Mouse (Mus musculus) lung, postnatal 0 days (tissue): ENCODE data around the gene Ntn5.

Source experiments
- CTCF ChIP-seq: IDR thresholded peaks from 2 replicates; pipeline ENCODE4 v1.5.1; 2016; ENCODE audit warnings: antibody characterized with exemption, mild to moderate bottlenecking
- EP300 ChIP-seq: IDR thresholded peaks from 2 replicates; pipeline ENCODE4 v1.6.1; 2016; ENCODE audit warnings: antibody characterized with exemption, mild to moderate bottlenecking, control low read depth

DNA sequence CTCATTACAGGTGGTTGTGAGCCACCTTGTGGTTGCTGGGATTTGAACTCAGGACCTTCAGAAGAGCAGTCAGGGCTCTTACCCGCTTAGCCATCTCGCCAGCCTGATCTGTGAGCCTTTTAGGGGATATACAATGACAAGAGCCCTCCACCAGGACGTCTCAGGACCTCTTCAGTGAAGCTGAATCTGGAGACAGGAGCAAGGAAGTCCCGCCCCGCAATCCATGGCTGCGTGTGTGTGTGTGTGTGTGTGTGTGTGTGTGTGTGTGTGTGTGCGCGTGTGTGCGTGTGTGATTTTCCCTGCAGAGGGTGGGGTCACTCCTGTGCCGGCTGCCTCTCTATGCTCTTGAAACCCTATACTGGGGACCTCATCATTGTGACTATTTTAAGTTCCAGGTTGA is 56.0 kb downstream of the Ntn5 start:
- TF ChIP-seq CTCF = no peak
- TF ChIP-seq EP300 = no peak
